Mouse (Mus musculus): Measurements from ENCODE around the gene Frmpd3. TPM values are rescaled to one million over a fixed set of nuclear protein-coding genes. Genes with fewer than 3 reads are reported as not detected.

Frmpd3 gene
- total and polyA plus RNA-seq, 3 experiments = under 0.01 to 0.09 TPM; not detected in 1

DNA sequence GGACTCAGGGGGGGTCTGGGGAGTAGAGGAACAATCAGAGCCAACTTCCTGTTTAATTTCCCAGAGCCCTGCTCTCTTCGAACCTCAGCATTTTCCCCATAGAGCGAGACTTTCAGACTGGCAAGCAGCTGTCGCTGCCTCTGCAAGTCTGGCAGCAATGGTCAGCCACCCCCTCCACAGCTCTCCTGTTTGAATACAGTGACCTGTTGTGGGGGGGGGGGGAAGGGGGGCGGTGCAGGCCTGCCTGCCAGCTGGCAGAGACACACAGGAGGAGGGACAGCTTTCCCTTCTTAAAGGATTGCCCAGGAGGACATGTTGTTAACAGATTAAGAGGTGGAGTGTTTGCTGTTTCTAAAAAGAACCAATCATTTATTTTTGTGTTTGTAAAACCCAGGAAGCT lies 64.0 kb downstream of the Frmpd3 start:
- Histone ChIP-seq H3K27ac (ENCODE audit: insufficient read depth, low read depth) (no peak overlapping the region), H3K27me3 (replicated peaks) (no peaks in the 10 kb centered on the region), H3K4me3 (replicated peaks in 1 of 3; ENCODE audit: low read depth in 2 of 3, low read length in 2 of 3, poor library complexity in 1 of 3) (no peak overlapping the region), H3K79me2 (replicated peaks; ENCODE audit: control insufficient read depth, extremely low read depth, insufficient read depth, poor library complexity, severe bottlenecking) (no peaks in the 10 kb centered on the region), H3K4me2 (ENCODE audit: insufficient read depth, low read depth, poor library complexity, severe bottlenecking) (no peak overlapping the region), H3K36me3 (replicated peaks in 1 of 2; ENCODE audit: control insufficient read depth in 1 of 2, insufficient read depth in 1 of 2, low read length in 1 of 2) (no peaks in the 10 kb centered on the region), H3K4me1 (ENCODE audit: control insufficient read depth in 1 of 2, insufficient read depth in 2 of 2) (peaks cover 0 to 7% of the 10 kb centered on the region in 2 experiments; a peak in 2 of 4 replicates), H3K9me3 (replicated peaks; ENCODE audit: low read length) (no peaks in the 10 kb centered on the region), H3K9ac (ENCODE audit: insufficient read depth, low read depth) (no peak overlapping the region)
- no peak for DNase-seq (ENCODE audit: extremely low read depth)
- TF ChIP-seq ZNF384 (IDR thresholded peaks at IDR 0.05; ENCODE audit: low read depth, low read length) (no peak), USF2 (conservative IDR thresholded peaks at IDR 0.05; ENCODE audit: low read depth, low read length) (no peak), PAX5 (IDR thresholded peaks at IDR 0.05; ENCODE audit: low read length) (no peak), IRF4 (IDR thresholded peaks at IDR 0.05; ENCODE audit: low read depth, low read length) (no peak), ELF1 (IDR thresholded peaks at IDR 0.05; ENCODE audit: low read depth, low read length) (no peak), MAZ (IDR thresholded peaks at IDR 0.05; ENCODE audit: low read depth, low read length) (no peak), MAFK (IDR thresholded peaks at IDR 0.05; ENCODE audit: insufficient replicate concordance, low read length) (no peak), NRF1 (IDR thresholded peaks at IDR 0.05; ENCODE audit: low read depth, low read length) (no peak), HCFC1 (IDR thresholded peaks at IDR 0.05; ENCODE audit: low read depth, low read length) (no peak), CHD2 (IDR thresholded peaks at IDR 0.05; ENCODE audit: low read length) (no peak), POLR2A (IDR thresholded peaks at IDR 0.05; ENCODE audit: low read depth, low read length) (no peak), BHLHE40 (IDR thresholded peaks at IDR 0.05; ENCODE audit: low read depth, low read length) (no peak)
- dilution Hi-C loops (cut with MboI; ENCODE audit: extremely low pct_ligation_motif_present, extremely low pct_unique_long_range_greater_than_20kb, low sequenced_read_pairs) = no loop called here
- in situ Hi-C loops (cut with MboI; ENCODE audit: low pct_ligation_motif_present, low pct_unique_long_range_greater_than_20kb, low sequenced_read_pairs) = no loop called here

GRCm38 (mm10) chrX:140406501-140406900 lies 64.4 kb downstream of the Frmpd3 start:
- peak; percentile 49 for DNase-seq (ENCODE audit: extremely low read depth)
- peaks cover 0 to 7% of the 10 kb centered on the region in 2 experiments; a peak in 2 of 4 replicates for H3K4me1 ChIP-seq (ENCODE audit: control insufficient read depth in 1 of 2, insufficient read depth in 2 of 2)
- TF ChIP-seq POLR2AphosphoS2 (IDR thresholded peaks at IDR 0.05; ENCODE audit: low read depth, low read length) = no peak
- TF ChIP-seq RAD21 (IDR thresholded peaks at IDR 0.05; ENCODE audit: low read depth, low read length) = no peak
- TF ChIP-seq NELFE (IDR thresholded peaks at IDR 0.05; ENCODE audit: low read depth, low read length) = no peak
- no peak for TF ChIP-seq EP300 (IDR thresholded peaks at IDR 0.05; ENCODE audit: low read length)
- no peak for TF ChIP-seq NRF1 (IDR thresholded peaks at IDR 0.05; ENCODE audit: low read depth, low read length)
- no peak for TF ChIP-seq MXI1 (IDR thresholded peaks at IDR 0.05; ENCODE audit: low read depth, low read length)
- no peaks in the 10 kb centered on the region for H3K9me3 ChIP-seq (replicated peaks; ENCODE audit: low read length)
- no peak overlapping the region for H3K4me2 ChIP-seq (ENCODE audit: insufficient read depth, low read depth, poor library complexity, severe bottlenecking)
- dilution Hi-C loops (cut with MboI; ENCODE audit: extremely low pct_ligation_motif_present, extremely low pct_unique_long_range_greater_than_20kb, low sequenced_read_pairs) = no loop called here
- H3K36me3 ChIP-seq (replicated peaks in 1 of 2; ENCODE audit: control insufficient read depth in 1 of 2, insufficient read depth in 1 of 2, low read length in 1 of 2) = no peaks in the 10 kb centered on the region
- in situ Hi-C loops (cut with MboI; ENCODE audit: low pct_ligation_motif_present, low pct_unique_long_range_greater_than_20kb, low sequenced_read_pairs) = no loop called here
- H3K27me3 ChIP-seq (replicated peaks) = no peaks in the 10 kb centered on the region
- no peak overlapping the region for H3K27ac ChIP-seq (ENCODE audit: insufficient read depth, low read depth)
- H3K4me3 ChIP-seq (replicated peaks in 1 of 3; ENCODE audit: low read depth in 2 of 3, low read length in 2 of 3, poor library complexity in 1 of 3) = no peak overlapping the region
- H3K9ac ChIP-seq (ENCODE audit: insufficient read depth, low read depth) = no peak overlapping the region
- no peaks in the 10 kb centered on the region for H3K79me2 ChIP-seq (replicated peaks; ENCODE audit: control insufficient read depth, extremely low read depth, insufficient read depth, poor library complexity, severe bottlenecking)
